Mouse (Mus musculus) spleen, adult 2 months (tissue): ENCODE measurements around the gene Atad1.
A peak's percentile ranks its signal among the peaks of the same experiment; 100 is the strongest.

Experiments
- CTCF ChIP-seq: fragments of 200-500 bp; IDR thresholded peaks from 2 replicates; pipeline ENCODE4 v1.5.1; 2011; ENCODE audit warnings: mild to moderate bottlenecking, inconsistent platforms; ENCODE audit not compliant: insufficient read depth, insufficient read length, insufficient replicate concordance; ENCODE audit errors: extremely low read depth
- POLR2A ChIP-seq: fragments of 200-500 bp; IDR thresholded peaks from 2 replicates; pipeline ENCODE4 v1.6.1; 2011; ENCODE audit warnings: low read depth, low read length, inconsistent platforms

GRCm38 (mm10) chr19:32755792-32756635 is 16.4 kb upstream of the Atad1 start:
- TF ChIP-seq CTCF (peak; percentile 46; the same call in 1 of the 2 replicates), POLR2A (peak; percentile 76; the same call in 1 of the 2 replicates)
